Mouse (Mus musculus) cerebral cortex, adult 2 months (tissue): ENCODE measurements around the gene Dedd.

Experiments used
- WGBS: fragments of 180-500 bp; shearing (Covaris S2); methylation state at CpG from one replicate; pipeline ENCODE4 v1.1.7; 2018; 5-methylcytosine and 5-hydroxymethylcytosine counted together

Dedd gene

DNA sequence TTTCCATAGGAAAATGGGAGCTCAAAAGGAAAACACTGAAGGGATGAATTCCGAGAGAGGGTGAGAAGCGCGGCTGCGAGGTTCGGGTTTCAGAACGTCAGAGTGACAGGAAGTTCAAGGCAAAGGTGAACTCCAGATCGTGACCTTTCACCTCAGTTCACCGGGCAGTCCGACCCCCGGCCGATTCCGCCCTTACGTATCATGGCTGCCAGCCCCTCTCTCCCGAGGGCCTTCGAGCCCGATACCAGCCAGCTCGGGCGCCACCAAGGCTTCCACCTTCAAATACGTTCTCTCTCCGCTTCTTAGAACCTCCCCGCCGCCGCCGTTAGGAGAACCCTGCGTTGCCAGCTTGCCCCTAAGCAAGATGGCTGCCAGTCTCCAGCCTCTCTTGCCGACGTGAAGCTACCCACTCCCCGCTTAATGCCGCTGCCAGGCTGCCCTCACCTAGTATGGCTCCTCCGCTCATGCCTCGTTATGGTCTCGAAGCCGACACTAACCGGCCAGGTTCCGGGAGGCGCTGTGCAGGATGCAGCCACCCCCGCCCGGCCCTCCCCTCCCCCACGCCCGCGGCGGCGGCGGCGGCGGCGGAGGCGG lies at the start of gene Dedd:
Dedd (plus strand) TSS at position 307 of the 594 bp plus-strand sequence.
- WGBS, result under 1% methylated on average over 39 of the region's 48 CpGs

DNA sequence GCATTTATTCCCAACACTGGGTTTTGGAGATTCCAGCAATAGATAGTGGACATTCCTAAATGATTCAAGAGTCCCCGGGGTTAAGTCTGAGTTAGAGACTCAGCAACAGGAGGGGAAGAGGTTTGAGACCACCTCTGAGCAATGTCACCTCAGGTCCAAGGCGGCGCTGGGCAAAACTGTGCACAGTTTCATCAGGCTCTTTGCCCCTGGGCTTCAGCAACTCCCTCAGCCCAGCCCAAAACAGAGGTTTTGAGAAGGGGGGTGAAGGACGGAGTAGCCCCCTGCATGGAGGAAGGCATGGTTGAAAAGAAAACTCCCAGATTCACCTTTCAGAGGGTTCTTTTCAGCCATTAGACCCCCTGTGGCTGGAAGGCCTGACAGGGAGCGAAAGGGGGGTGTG lies 49.2 kb upstream of the Dedd start:
- 57% methylated on average over 5 of the region's 5 CpGs for WGBS

DNA sequence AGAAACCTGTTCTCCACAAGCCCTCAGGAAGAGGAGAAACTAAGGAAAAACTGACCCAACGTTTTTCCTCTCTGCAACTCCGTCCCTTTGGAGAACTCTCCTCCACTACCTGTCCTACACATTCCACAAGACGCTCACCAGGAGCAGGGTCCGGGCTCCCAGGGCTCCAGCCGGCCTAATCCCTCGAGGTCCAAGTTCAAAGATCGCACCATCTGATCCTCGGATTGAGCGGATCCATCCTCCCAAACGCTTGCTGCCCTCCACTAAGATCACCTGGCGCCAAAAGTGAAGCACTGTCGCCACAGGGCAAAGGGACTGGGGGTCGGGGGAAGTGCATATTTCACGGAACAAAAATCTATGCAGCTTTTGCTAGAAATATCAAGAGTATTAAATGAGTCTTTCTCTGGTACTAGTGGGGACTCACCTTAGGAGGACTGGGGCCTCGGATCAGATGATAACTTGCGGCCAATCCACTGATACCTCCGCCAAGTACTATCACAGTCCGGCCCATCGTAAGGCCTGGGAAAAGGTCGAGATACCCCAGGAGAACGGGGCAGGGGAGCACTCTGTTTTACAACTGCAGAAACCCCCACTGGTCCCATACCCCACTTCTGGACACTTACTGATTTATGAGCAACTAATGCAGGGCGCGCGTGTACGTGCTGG lies 48.6 kb upstream of the Dedd start:
- WGBS, result 2% methylated on average over 25 of the region's 25 CpGs

DNA sequence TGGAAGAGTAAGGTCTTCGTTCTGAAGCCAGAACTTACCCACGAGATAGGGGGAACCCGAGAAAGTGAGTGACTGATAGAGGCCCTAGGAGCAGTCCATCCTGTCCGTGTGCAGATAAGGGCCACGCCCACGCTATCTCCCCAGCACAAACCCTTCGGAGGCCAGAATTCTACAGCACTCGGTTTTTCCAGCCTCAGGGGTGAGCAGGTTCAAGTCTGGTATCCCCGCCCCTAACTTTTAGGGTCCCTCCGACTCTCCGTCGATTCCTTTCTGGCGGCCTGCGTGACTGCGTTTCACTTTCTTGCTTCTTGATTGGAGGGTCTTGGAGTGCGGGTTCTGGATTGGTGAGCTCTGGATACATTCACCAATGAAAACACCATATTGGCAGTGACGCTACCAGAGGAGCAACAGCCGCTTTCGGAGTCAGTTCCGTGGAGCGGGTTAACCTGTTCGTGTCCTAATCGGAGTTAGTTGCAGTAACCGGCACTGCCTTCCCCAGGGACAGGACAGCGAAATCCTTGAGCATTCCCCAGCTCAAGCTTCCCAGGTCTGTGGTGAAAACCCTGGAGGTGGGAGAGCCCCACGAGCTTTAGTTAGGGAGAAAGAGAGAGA lies 47.9 kb upstream of the Dedd start, which contains the start of gene Ppox:
Ppox (minus strand) TSS at position 271 of the 612 bp plus-strand sequence.
- WGBS, result 0% methylated on average over 26 of the region's 26 CpGs

DNA sequence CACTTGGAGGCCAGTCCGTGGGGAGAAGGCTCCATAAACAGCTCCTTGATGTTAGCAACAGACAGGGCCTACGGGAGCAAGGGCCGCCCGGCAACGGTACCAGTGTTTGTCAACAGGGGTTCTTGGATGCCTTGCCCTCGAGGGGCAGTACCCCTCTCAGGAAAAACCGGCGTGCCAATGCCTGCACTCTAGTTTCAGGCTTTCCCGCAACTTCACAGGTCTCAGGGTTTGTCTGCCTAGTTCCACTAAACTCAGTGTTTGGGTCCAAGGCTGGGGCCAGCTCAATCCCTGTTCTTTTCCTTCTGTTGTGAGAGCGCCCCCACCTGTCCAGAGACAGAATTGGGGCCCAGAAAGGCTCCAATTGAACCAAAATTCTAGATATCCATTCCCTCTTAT lies 47.4 kb upstream of the Dedd start:
- under 1% methylated on average over 10 of the region's 10 CpGs for WGBS

DNA sequence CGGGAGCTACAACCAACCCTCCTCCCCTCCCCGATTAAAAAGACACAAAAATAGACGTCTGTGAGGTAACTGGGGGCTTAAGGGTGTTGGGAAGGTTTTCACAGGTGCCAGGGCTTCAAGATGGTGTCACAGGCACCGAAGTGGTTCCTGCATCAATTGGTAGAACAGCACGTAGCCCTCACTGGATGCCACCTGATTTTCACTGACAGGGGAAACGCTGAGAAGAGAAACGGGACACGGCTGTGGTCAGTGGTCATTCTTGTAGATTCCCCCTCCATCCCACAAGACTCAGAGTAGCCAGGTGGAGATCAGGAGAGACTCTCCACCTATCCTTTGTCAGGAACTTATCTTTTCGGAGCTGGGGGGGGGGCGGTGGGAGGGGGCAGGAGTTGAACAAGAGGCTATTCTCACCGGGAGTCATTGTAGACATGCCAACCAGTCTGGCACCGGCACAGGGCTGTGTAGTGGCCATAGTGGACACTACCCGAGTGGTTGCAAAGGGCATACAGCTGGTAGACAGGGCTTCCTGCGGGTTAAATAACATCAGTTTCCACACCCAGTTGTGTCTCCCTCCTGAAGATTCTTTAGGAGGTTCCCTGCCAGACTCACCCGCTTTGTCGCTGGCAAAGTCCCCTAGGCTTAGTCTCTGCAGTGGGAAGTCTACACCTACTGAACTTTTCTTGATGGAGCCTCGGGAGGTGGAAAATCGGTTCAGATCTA lies 46.7 kb upstream of the Dedd start:
- 74% methylated on average over 18 of the region's 18 CpGs for WGBS

DNA sequence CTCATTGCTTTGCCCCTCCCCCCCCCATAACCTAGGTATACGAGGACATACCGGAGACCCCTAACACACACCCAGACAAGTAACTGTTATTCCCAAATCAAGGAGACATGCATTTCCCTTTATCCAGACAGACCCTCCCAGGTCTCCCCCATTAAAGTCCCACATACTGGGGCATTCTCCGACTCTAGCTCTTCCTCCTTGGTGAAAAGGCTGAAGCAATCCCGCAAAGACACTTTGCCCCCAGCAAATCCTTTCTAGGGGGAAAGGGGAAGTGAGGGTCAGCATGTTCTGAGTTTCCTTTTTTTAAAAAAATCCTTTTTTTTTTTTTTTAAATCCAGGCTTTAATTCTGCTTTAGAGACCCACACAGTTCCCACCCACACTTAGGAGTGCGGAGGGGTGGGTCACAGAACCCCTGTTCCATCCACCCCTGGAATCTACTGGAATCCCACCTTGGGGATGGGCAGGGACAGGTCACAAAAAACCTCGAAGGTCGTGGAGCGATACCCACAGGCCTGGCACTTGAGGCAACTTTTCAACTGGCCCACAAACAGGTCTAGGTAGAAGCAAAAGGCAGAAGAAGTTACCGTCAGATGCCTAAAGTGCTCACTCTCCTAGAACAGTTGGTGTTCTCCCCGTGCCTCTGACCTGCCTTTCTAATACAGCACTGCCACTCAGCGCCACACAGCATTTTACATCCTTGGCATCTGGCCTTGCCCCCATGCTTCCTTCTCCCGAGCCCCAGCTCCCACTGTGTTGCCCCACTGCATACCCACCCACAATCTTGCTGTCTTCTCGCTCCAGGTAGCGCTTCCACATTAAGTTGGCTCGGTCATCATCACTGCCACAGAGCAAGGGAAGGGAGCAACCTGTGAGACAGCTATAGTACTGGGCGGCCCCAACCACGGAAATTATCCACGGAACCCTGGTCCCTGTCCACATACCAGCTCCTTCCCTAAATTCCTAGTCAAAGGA lies 45.5 kb upstream of the Dedd start:
- 82% methylated on average over 18 of the region's 18 CpGs for WGBS

DNA sequence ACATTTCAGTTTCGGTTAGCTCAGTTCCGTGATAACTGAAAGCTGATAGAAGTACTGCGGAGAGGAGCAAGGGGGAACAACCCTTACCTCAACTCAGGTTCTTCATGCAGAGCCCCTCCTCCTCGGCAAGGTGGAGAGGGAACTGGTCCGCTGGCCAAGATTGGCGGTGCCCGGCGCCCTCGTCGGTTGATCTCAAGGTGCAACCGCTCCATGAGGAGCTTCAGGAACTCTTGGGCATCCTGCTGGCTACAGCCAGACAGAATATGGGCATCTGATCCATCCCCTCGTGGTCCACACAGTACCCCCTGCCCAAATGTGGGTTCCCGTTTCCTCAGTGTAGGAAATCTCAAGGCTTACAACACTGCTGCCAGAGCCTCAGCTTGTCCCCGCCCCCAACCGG lies 44.5 kb upstream of the Dedd start:
- WGBS, result 77% methylated on average over 15 of the region's 15 CpGs

DNA sequence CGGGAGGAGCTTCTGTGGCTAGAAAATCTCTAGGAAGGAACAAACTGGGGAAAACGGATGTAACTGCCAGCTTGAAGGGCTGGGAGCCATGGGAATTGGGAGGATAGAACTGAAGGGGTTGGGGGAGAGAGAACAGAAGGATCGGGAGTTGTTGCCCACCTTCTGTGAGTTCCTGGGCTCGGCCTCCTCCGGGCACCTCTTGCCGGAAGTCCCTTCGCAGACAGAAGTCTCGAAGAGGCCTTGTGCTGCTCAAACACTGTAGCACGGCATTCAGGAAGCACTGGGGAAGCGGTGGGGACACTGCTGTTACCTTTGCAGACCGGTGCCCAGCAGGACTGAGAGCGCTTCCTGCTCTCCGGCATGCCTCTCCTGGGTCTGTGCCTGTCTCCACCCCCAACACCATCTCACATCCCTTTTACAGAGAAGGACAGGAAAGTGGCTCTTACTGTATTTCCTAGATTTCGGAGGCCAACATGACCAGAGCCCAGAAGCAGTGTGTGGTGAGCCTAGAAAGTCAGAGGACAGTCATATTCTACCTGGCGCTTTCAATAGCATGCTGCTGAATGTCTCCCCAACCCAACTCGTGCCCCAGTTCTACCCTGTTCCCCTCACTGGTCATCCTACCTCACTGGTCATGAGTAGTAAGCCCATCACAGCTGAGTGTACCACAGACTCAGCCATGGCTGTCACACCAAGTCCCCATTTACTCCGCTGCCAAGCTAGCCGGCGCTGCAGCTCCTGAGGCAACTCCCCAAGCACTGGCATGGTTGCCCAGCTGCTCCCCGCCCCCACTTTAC lies 43.7 kb upstream of the Dedd start:
- 71% methylated on average over 20 of the region's 20 CpGs for WGBS

DNA sequence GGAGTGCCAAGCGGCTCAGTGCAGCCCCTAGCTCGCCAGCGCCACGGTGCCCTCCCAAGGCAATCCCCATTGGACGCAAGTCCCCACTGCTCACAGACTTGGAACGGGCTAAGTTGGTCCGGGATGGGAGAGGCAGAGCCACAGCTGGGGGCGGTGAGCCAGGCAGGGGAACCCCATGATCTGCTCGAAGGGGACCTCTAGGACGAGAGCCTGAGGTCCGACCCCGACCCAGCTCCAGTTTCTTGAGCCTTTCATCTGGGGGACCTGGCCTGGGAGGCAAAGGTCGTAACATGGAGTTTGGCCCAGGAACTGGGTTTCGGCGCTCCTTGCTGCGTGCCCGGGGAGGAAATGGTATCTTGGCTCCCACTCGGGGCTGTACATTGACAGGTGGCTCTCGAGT lies 42.4 kb upstream of the Dedd start:
- WGBS, result 81% methylated on average over 19 of the region's 19 CpGs

DNA sequence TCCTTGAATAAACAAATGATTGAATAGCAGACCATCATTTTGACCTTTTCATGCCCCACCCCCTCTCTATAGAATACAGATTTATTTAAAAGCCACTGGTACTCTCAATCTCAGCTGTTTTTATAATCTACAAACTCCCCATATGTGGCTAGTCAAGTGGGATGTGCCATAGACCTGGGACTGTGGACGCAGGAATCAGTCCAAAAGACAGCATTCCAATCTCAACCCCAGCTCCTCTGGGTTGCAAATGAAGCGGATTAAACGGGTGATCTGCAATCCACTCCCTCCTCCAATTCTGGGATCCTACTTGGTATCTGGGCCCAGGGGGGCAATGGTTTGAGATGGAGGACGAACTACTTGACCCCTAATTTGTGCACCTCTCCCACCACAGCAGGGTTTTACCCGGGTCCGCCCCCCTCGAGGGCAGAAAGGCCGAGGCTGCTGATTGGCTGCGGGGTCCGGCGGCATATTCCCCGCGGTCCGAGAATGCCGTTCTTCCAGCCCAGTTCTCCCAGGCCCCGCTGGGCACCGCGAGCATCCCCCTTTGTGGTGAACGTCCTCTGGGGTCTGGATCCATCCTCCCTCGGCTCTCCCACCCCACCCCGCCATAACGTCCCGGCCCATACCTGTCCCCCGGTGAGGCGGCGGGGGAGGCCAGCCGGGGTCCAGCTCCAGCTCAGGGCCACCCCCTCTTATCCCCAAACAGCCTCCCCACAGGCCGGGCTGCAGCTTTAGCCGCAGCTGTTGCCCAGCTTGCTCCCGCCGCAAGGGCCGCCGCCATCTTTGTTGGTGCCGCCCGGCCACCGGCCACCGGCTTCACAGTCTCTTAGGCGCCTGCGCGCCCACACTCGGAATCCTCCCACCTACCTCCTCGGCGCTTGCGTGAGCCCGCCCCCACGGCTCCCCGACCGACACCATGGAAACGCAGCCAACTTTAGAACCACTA lies 41.5 kb upstream of the Dedd start, which contains the start of gene Usp21:
Usp21 (minus strand) TSS at position 856 of the 946 bp plus-strand sequence.
- under 1% methylated on average over 49 of the region's 49 CpGs for WGBS

DNA sequence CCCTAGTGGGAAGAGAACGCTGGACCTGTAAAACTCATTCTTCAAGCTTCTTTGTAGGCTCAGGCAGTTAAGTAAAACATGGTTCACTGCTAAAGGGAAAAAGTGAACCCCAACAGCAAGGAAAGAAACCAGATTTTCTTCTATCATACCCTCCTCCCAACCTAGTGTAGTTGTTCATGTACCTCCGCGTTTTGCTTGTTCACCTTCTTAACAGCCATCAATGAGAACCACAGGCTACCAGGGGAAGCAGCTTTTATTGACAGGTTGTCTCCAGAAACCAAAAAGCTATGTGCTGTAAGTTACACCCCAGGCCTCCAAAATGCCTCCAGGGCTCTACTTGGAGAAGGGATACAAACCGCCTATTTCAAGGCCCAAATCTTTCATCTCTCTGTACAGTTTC lies 40.6 kb upstream of the Dedd start:
- WGBS, result 62% methylated on average over 4 of the region's 4 CpGs

DNA sequence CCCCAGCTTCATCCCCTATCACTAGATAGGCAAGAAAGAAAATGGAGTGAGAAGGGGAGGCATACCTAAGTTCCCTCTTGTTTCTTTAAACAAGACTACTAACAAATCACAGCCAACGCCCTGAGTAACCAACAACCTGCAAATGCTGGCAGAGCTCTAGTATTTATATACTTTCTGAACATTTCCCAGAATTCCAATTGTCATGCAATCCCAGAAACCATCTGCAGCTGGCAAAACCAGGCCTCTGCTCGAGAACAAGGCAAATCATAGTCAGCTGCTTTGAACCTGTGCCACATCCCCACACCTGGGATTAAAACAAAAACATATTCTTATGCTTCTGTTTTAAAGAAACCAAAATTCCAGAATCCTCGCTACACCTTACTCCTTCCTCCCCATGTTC lies 35.6 kb upstream of the Dedd start:
- WGBS, result 52% methylated on average over 3 of the region's 3 CpGs

DNA sequence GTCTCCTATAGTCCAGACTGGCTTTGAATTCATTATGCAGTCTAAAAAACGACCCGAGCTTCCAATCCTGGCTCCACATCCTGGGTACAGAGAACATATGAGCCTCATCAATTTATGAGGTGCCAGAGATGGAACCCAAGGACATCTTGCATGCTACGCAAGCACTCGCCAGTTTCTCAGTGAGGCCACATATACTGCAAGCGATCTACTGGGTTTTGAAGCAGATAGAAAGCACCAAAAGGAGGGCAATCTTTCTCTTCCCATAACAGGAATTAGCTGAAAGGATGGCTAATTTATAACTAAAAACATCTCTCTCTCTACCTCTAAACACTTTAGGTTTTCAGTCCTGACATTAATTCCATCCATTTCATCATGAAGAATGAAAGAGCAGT lies 35.0 kb upstream of the Dedd start:
- WGBS, result 16% methylated on average over 5 of the region's 5 CpGs

DNA sequence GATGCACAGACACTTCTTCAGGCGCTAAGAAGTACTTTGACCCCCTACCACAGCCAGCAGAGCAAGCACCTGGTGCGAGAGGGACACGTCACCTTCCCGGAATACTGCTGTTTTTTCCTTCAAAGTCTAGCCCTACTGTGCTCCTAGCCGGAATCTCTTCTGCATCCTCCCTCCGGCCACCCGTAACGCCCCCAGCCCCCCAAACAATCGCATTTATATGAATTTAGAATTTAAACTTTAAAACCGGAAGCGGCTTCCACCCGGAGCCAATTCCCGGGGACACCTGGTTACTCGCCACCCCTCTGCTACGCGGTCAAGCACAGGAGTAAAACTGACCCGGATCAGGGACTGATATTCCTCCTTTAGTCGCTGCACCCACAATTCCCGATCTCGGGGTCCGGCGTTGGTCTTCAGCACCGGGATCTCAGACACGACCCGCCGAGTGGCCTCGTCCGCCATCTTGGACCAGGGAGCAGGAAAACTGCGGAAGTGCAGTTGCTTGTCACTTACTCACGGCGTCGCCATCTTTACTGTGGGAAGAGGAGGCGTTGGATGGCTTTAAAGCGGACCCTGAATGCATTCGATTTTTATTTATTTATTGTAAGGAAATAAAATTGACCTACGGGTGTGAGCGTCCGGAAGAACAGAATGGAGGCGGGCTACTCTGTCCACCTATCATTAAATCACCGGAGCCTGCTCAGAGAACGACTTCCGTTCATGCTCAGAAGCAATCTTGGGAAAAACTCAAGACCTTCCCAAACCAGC lies 34.5 kb upstream of the Dedd start, which contains the start of gene Ufc1:
Ufc1 (minus strand) TSS at position 727 of the 765 bp plus-strand sequence.
- WGBS, result under 1% methylated on average over 42 of the region's 42 CpGs

DNA sequence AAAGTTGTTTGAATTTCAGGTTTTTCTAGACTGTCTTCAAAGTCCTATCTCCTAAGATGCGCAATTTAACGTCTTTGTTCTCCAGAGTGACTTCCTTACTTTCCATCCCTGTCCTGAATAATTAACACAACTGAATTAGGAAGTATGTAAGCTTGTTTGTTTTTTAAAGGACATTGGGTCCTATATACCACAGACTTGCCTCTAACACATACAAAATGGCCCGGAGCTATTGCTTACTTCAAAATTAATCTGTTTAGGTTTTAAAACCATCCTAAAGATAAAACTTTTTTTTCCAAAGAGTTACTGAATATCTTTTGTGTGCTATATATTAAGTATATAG lies 33.9 kb upstream of the Dedd start:
- WGBS, result 9% methylated on average over 3 of the region's 3 CpGs

DNA sequence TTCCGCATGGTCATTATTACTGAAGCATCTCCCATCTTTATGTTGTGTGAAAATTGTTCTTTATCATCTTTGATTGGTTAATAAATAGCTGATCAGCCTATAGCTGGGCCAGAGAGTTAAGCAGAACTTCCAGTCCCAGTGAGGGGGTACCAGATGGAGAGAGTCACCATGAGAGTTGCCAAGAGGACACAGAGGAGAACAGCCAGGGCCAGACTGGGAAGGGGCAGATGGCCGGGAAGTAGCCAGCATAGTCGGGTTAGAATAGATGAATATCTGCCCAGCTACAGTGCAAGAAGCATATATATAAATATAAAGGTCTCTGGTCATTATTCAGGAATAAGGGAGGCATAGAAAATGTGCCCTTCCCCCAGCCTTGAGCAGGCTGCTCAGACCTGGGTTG lies 30.7 kb upstream of the Dedd start:
- WGBS, result 79% methylated on average over 3 of the region's 3 CpGs

DNA sequence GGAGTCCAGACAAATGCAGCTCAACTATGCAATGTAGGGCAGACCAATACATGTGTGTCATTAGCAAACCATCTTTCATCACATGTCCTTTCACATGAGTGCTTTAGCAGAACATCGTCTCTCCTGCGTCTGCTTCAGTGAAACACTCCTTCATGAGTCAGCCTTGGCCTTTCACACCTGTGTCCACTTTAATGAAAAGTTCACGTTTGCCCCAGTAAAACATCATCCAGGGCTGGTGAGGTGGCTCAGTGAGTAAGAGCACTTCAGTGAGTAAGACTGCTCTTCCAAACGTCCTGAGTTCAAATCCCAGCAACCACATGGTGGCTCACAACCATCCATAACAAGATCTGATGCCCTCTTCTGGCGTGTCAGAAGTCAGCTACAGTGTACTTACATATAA lies 22.8 kb upstream of the Dedd start:
- 71% methylated on average over 5 of the region's 5 CpGs for whole genome bisulfite sequencing

DNA sequence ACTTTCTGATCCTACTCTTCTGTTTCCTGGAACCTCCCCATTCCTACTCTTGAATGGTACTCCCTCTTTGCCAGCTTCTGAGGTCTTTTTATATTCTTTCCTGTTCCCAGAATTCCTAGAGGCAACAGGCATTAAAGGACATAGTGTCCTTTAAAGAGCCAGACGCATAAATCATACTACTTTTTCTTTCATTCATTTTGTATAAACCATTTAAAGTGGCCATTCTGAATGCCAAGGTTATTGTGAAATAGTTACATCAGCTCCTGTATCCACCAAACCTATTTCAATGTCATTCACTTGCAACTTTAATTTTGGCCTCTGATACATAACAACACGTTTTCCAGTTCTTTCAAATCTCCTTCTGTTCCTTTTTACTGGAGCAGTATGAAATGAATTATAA lies 19.6 kb upstream of the Dedd start:
- WGBS, result 42% methylated on average over 2 of the region's 2 CpGs
